Mouse (Mus musculus): ENCODE results near the gene Marf1. TPM values are rescaled to one million over a fixed set of nuclear protein-coding genes. Genes with fewer than 3 reads are reported as not detected.
A peak's percentile ranks its signal among the peaks of the same experiment; 100 is the strongest.
"Not testable (repeated sequence)": the region's sequence is repeated elsewhere in the genome, so short reads cannot be mapped to it uniquely, and the experiment has no call there.

Marf1 gene
- 62.9 and 82.9 TPM in 2 replicates for total RNA-seq (2015; ENCODE audit: low replicate concordance)
- 53.7 and 56.2 TPM in 2 replicates for total RNA-seq (2017; ENCODE audit: low replicate concordance)

DNA sequence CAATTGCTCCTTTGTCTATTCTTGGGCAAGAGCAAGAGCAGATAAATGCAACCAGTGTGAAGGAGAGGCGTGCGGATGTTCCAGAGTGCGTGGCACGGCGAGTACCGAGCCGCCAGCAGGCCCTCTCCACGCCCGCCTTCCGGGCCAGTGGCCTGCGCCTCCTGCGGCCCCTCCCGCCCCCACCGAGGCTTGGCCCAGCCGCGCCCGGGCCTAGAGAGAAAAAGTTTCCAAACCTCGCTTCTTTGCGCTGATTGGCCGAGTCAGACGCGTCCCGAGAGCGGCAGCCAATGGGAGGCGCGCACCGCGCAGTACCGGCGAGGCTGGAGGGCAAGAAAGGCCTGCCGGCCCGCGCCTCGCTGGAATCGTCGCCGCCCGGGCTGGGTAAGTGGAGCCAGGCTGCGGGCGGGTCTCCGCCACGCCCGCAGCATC lies at the start of gene Marf1, which contains the start of gene Nde1:
Gene Marf1, minus strand, starts transcription at position 364 of the 429 bp plus-strand sequence.
Gene Nde1, plus strand, starts transcription at position 288 of the 429 bp plus-strand sequence.
- peak; percentile 80 for ATAC-seq (replicated peaks; ENCODE audit: low FRiP score, poor library complexity, severe bottlenecking)

GRCm38 (mm10) chr16:14198798-14199197 lies 35.6 kb upstream of the Marf1 start:
- ATAC-seq (replicated peaks; ENCODE audit: low FRiP score, poor library complexity, severe bottlenecking), result no peak

DNA sequence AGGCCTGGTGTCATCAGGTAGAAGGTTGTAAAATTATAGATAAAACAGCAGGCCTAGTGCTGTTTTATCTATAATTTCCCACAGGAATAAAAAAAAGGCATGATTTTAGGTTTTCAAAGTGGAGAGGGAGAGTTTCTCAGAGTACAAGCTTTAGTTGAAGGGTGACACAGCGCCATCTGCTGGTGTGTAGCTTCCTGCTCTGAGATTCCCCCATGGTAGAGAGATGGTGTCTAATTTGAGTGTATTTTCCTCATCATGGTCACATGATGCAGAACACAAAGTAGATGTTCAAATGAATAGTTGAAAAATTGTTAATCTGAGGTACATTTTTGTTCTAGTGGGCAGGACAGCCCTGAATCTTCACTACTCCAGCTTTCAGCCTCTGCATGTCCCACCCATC lies 32.3 kb upstream of the Marf1 start:
- ATAC-seq (replicated peaks; ENCODE audit: low FRiP score, poor library complexity, severe bottlenecking), result no peak

DNA sequence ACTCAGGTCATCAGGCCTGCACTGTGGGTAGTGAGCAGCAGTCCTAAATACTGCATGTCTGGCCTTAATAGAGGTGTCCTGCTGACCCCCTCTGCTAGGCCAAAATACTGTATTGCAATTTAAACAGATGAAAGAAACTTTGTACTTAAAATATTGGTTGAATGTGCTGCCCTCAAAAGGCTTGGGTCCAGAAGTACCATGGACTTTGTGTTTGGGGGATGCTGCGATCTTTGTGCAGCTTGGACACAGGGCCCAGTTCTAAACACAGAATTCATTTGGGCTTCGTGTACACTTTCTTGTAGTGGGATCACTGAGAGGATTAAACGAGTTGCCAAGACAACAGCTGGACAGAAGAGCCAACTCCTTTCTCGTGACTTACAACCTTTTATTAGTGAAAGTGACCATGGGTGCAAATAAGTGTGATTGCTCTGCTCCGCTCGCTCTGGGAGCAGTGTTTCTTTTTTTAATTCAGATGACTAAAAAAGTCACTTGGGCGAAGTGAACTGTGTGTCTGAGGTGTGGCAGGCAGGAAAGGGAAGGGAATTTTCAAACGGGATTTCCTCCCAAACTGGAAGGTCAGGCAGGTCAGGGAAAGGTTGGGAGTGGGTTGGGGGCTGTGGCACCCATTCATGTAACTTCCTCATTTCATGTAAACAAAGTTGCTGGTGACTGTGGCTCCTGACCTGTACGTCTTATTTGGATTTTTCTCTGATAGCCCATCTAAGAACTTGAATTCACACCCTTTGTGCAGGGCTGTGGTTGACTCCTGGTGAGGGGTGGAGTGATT lies 31.2 kb upstream of the Marf1 start:
- ATAC-seq (replicated peaks; ENCODE audit: low FRiP score, poor library complexity, severe bottlenecking), result no peak

GRCm38 (mm10) chr16:14185516-14185915 lies 22.4 kb upstream of the Marf1 start:
- no peak for ATAC-seq (replicated peaks; ENCODE audit: low FRiP score, poor library complexity, severe bottlenecking)

DNA sequence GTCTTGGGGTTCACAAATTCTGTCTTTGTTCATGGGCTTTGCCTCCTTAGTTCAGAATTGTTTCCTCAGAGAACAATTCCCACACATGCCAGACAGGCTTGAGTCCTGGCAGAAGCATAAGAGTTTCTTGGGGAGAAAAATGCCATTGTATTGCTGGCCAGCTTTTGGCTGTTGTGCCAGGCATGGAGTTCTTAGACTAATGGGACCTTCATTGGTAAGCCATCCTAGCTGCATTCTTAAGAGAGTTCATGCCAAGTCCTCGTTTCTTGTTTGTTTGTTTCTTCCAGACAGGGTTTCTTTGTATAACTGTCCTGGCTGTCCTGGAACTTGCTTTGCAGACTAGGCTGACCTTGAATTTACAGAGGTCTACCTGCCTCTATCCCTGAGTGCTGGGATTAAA lies 20.7 kb upstream of the Marf1 start:
- ATAC-seq (replicated peaks; ENCODE audit: low FRiP score, poor library complexity, severe bottlenecking), result no peak

DNA sequence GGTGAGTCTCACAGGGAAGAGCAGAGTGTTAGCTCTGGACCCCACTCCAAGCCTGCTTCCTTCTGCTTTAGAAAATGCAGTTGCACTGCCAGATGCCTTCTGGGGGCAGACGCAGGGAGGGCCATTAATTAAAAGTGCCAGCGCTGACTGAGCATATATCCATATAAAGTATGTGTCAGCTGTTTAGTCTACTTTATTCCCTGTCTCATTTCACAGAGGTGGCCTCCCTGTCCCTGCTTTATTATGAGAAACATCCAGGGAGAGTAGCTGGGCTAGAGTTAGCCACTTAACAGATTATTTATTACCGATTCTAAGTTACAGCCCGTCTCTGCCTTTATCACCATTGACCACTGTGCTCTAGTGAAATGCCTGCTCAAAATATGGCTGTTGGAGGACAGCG lies 19.2 kb upstream of the Marf1 start:
- no peak for ATAC-seq (replicated peaks; ENCODE audit: low FRiP score, poor library complexity, severe bottlenecking)

GRCm38 (mm10) chr16:14180163-14180733 lies 17.1 kb upstream of the Marf1 start:
- ATAC-seq (replicated peaks; ENCODE audit: low FRiP score, poor library complexity, severe bottlenecking), result no peak

- no peak for ATAC-seq (replicated peaks; ENCODE audit: low FRiP score, poor library complexity, severe bottlenecking)
Measured at GRCm38 (mm10) chr16:14178041-14178440, 14.9 kb upstream of the Marf1 start.

DNA sequence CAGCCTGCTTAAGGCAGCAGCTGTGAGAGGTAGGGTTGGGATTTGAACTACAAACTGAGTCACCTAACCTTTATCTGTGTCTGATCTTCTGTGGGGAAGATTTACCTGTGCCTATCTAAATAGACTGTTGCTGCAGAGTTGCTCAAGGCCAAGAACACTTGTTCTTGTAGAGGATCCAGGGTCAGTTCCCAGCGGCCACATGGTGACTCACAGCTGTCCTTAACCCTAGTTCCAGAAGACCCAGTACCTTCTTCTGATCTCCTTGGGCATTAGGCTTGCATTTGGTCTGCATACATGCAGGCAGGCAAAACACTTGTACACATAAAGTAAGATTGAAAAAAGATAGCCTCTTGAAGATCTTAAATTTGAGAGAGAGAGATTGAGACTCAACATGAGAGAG lies 6.6 kb upstream of the Marf1 start:
- ATAC-seq (replicated peaks; ENCODE audit: low FRiP score, poor library complexity, severe bottlenecking), result no peak

- ATAC-seq (replicated peaks; ENCODE audit: low FRiP score, poor library complexity, severe bottlenecking), result peak; percentile 55
Measured at GRCm38 (mm10) chr16:14166490-14166889, 3.3 kb upstream of the Marf1 start.

DNA sequence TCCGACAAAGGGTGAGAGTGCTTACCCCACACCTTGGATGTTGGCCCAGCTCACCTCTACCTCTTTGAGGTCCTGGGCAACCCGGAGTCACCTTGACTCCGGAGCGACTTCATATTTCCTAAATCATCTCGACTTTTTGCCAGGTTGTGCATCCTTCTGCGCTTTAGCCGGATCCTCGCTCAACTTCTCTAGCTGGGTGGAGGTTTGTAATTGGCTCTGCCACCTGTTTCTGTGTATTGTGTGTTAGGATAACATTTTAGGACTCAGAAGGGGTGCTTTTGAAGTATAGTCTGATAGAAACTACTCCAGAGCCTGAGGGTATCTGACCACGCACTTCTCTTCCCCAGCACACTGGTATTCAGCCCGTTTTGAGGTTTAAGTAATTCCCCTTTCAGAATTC lies 580 bp upstream of the Marf1 start:
- no peak for ATAC-seq (replicated peaks; ENCODE audit: low FRiP score, poor library complexity, severe bottlenecking)

DNA sequence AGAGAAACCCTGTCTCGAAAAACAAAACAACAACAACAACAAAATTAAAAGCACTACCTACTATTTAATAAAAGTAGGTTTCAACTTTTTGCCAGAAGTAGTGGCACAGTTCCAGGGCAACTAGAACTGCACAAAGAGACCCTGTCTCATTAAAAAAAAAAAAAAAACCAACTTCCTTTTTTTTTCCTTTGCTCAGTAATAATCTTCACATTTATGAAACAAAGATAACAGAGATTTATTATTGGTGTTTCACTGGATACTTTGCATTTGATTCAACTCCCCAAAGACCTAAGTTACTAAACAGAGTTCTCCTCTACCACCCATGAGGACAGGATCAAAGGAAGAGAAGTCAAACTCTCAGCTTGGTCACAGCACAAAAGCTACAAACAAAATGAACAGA lies 2.2 kb downstream of the Marf1 start:
- ATAC-seq (replicated peaks; ENCODE audit: low FRiP score, poor library complexity, severe bottlenecking), result no peak

GRCm38 (mm10) chr16:14159746-14160131 lies 3.4 kb downstream of the Marf1 start:
- peak; percentile 53 for ATAC-seq (replicated peaks; ENCODE audit: low FRiP score, poor library complexity, severe bottlenecking)

DNA sequence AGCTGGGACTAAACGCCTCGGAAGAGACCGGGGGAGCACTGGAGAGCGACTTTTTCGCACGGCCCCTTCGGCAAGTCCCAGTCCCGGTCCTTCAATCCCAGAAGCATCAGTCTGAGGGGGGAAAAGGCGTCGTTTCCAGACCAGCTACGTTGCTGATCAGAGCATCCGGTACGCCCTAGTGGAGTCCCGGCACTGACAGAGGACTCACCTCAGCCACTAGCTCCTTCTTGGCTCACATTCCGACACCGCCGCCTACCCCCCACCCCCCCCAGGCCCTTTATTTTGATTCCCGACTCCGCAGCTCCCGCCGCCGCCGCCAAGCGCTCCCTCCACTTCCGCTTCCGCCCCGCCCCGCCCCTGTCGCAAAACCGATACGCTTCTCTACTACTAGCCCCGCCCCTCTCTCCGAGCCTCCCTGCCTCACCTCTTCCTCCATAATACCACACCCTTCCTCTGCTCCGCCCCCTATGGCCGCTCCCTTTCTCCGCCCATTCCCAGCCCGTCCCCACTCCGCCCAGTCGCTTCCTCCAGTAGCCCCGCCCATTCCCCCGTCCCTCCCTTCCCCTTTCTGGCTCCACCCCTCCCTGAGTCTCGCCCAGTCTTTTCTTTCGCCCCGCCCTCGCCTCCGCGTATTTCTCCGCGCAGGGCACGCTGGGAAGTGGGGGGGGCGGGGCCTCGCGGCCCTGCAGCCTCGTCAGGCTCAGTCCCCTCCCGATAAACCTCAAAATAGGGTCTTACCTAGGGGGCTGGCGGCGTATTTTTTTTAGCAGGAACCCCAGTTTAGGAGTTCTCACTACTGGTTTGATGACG lies 4.0 kb downstream of the Marf1 start:
- peak; percentile 72 for ATAC-seq (replicated peaks; ENCODE audit: low FRiP score, poor library complexity, severe bottlenecking)

- no peak for ATAC-seq (replicated peaks; ENCODE audit: low FRiP score, poor library complexity, severe bottlenecking)
Measured at GRCm38 (mm10) chr16:14158536-14158935, 4.6 kb downstream of the Marf1 start.

DNA sequence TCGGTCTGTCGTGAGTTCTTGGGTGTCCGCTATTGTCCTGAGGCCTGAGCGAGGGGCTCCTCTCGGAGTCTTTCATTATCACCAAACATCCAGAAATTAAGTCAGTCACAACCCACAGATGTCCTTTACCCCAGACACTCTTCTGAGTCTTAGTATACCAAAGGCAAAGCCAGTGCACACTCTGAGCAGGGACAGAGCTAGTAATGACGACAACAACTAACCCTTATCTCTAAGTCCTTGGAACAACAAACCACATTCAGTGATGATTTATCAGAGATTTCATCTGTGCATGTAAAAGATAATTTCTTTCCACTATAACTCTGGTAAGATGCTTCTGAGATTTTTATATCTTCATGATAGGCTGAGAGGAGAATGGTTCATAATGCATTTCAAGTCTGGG lies 6.8 kb downstream of the Marf1 start:
- ATAC-seq (replicated peaks; ENCODE audit: low FRiP score, poor library complexity, severe bottlenecking), result no peak

GRCm38 (mm10) chr16:14155638-14156037 lies 7.5 kb downstream of the Marf1 start:
- not testable (repeated sequence) for ATAC-seq (replicated peaks; ENCODE audit: low FRiP score, poor library complexity, severe bottlenecking)

DNA sequence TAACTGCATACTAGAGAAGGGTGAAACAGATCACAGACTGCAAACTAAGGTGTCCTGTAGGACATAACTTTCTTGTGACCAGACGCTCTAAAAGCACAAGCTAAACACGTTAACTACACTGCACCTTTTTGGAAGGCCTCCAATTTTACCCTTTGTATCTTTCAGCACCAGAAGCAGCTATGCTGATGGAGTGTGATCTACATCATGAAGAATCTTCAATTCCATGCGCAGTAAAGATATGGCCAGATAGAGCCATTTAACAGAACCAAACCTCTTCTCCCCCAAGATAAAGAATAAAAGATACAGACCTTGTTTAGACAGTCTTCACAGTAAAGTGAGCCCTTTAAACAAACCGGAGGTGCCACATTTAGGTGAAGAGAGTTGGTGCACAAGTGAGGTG lies 11.4 kb downstream of the Marf1 start:
- ATAC-seq (replicated peaks; ENCODE audit: low FRiP score, poor library complexity, severe bottlenecking), result no peak

GRCm38 (mm10) chr16:14147712-14148111 lies 15.4 kb downstream of the Marf1 start:
- ATAC-seq (replicated peaks; ENCODE audit: low FRiP score, poor library complexity, severe bottlenecking), result no peak

DNA sequence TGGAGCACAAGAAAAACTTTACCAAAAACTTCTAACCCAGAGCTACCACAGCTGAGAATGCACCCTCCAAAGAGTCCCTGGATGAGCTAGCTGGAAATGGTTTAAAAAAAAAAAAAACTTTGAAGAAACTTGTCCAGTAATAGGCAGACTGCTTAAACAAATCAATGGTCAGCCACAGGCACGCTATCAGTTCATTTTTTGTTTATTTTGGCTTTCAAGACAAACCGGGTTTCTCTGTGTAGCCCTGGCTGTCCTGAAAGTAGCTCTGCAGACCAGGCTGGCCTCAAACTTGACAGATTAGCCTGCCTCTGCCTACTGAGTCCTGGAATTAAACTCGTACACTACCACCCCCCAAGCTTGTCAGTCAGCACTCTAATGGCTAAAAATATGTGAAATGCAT lies 19.9 kb downstream of the Marf1 start:
- ATAC-seq (replicated peaks; ENCODE audit: low FRiP score, poor library complexity, severe bottlenecking), result no peak
